Mouse (Mus musculus) spleen, postnatal 10 days (tissue): ENCODE measurements around the gene Trank1.

Source experiments
- DNase-seq, 2 experiments: peaks; one replicate each; pipeline ENCODE4 v3.0.0; 2021 to 2022; ENCODE audit warnings: low spot score in 2 of 2

Trank1 gene

GRCm38 (mm10) chr9:111302196-111302831, 9.2 kb upstream of the Trank1 start:
- no peak for DNase-seq

GRCm38 (mm10) chr9:111304036-111304435, 7.5 kb upstream of the Trank1 start:
- DNase-seq, result no peak

GRCm38 (mm10) chr9:111306142-111306541, 5.4 kb upstream of the Trank1 start:
- DNase-seq, result no peak

GRCm38 (mm10) chr9:111311843-111312441, 403 bp downstream of the Trank1 start:
- no peak for DNase-seq

- no peak for DNase-seq
Measured at GRCm38 (mm10) chr9:111312442-111313141, 1.1 kb downstream of the Trank1 start.

GRCm38 (mm10) chr9:111313299-111313698, 1.8 kb downstream of the Trank1 start:
- DNase-seq, result no peak

- no peak for DNase-seq
Measured at GRCm38 (mm10) chr9:111313793-111314192, 2.3 kb downstream of the Trank1 start.

- DNase-seq, result peak; percentile 9 to 61
Measured at GRCm38 (mm10) chr9:111314219-111314618, 2.7 kb downstream of the Trank1 start.

GRCm38 (mm10) chr9:111320912-111321311, 9.4 kb downstream of the Trank1 start:
- DNase-seq, result no peak

- DNase-seq, result no peak
Measured at GRCm38 (mm10) chr9:111324881-111325280, 13.3 kb downstream of the Trank1 start.

- no peak for DNase-seq
Measured at GRCm38 (mm10) chr9:111329881-111330280, 18.3 kb downstream of the Trank1 start.

- DNase-seq, result no peak
Measured at GRCm38 (mm10) chr9:111333790-111334189, 22.3 kb downstream of the Trank1 start.

GRCm38 (mm10) chr9:111334555-111335164, 23.1 kb downstream of the Trank1 start:
- no peak for DNase-seq

- DNase-seq, result no peak
Measured at GRCm38 (mm10) chr9:111351233-111351632, 39.7 kb downstream of the Trank1 start.

GRCm38 (mm10) chr9:111351641-111352040, 40.1 kb downstream of the Trank1 start:
- no peak for DNase-seq

- no peak for DNase-seq
Measured at GRCm38 (mm10) chr9:111352646-111353045, 41.1 kb downstream of the Trank1 start.

GRCm38 (mm10) chr9:111355041-111355440, 43.5 kb downstream of the Trank1 start:
- DNase-seq, result no peak

GRCm38 (mm10) chr9:111356386-111356785, 44.8 kb downstream of the Trank1 start:
- no peak for DNase-seq

GRCm38 (mm10) chr9:111363656-111364055, 52.1 kb downstream of the Trank1 start:
- no peak for DNase-seq

GRCm38 (mm10) chr9:111367713-111368112, 56.2 kb downstream of the Trank1 start:
- no peak for DNase-seq

- no peak for DNase-seq
Measured at GRCm38 (mm10) chr9:111372079-111372478, 60.5 kb downstream of the Trank1 start.

GRCm38 (mm10) chr9:111377868-111378267, 66.3 kb downstream of the Trank1 start:
- no peak for DNase-seq
